Mouse (Mus musculus): Measurements from ENCODE around the gene Gm17324. TPM values are rescaled to one million over a fixed set of nuclear protein-coding genes. Genes with fewer than 3 reads are reported as not detected.
"Not testable (repeated sequence)": the region's sequence is repeated elsewhere in the genome, so short reads cannot be mapped to it uniquely, and the experiment has no call there.

Gene Gm17324
- polyA plus RNA-seq, 1 experiment from 2014 or later = 0.84 TPM

DNA sequence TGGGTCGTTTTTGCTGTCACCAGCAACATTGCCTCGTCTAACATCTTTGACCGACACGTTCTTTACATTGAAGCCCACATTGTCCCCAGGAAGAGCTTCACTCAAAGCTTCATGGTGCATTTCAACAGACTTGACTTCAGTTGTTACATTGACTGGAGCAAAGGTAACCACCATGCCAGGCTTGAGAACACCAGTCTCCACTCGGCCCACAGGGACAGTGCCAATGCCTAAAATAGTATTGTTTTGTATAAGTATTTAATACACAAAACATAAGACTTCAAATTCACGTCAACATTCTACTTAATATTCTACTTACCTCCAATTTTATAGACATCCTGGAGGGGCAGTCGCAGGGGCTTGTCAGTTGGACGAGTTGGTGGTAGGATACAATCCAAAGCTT lies 30.7 kb upstream of the Gm17324 start:
- Histone ChIP-seq H3K36me3 (peaks cover 37% of the 10 kb centered on the region), H3K4me3 (peak overlapping the region; percentile 16; the same call in 1 of the 2 replicates), H3K4me2 (replicated peaks) (peak overlapping the region; percentile 67), H3K4me1 (peaks cover 19% of the 10 kb centered on the region), H3K9ac (peak overlapping the region; percentile 49)
- ATAC-seq (ENCODE audit: low FRiP score); H3K27ac ChIP-seq; H3K9me3 ChIP-seq (replicated peaks); H3K27me3 ChIP-seq: not testable (repeated sequence)
- 33% methylated on average over 8 of the region's 8 CpGs for WGBS

DNA sequence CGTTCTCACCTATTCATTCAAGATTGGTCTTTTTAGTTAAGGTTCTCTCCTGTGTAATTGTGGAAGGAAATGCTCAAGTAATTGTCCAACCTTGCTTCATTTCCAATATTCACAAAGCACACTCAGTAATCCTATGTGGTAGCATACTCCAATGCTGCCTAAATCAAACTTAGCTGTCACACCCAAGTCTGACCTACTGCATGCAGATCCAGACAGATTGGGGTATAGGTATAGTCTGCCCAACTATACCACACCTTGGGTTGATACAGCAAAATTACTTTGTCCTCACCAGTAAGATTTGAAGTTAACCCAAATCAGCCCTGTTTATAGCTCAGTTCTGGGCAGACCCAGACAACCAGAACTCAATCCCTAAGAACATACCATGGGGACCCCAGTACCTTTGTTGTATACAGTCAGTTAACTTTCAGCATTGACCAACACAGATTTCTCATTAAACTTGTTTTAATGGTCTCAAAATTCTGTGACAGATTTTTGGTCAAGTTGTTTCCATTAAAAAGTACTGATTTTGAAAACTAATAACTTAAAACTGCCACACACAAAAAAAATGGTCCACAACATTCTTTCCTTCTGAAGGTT lies 29.5 kb upstream of the Gm17324 start:
- 60% methylated on average over 1 of the region's 1 CpGs for WGBS

DNA sequence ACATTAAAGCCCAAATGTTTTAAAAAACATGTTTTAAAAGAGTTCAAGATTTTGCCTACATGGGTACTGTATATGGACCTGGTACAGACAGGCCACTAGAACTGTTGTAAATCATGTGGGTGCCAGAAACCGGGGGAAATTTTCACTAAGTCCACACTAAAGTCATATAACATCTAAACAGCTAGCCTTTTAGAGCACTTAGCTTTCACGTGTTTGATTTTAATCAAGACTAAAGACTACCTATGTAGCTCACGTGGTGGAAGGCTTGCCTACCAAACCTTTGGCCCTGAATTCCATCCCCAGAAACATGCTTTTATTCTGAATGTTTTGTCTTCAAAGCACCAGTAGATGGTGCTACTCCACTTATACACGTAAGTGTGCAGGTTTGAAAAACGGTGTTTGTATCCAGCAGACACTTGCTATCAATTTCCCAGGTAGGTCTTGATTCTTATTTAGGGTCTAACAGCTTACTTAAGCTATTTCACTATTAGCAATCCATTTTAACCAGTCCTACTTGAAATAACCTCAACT lies 28.5 kb upstream of the Gm17324 start:
- H3K27ac ChIP-seq = 0 out of 2 replicates have a peak overlapping the region, but pooled peaks have one; percentile 2
- peaks cover 9% of the 10 kb centered on the region for H3K4me1 ChIP-seq
- no peak overlapping the region for H3K9ac ChIP-seq
- no peak overlapping the region for H3K4me3 ChIP-seq
- no peaks in the 10 kb centered on the region for H3K9me3 ChIP-seq (replicated peaks)
- no peaks in the 10 kb centered on the region for H3K27me3 ChIP-seq
- ATAC-seq (ENCODE audit: low FRiP score) = no peak
- H3K4me2 ChIP-seq (replicated peaks) = no peak overlapping the region
- H3K36me3 ChIP-seq = peaks cover 48% of the 10 kb centered on the region
- WGBS = 5% methylated on average over 5 of the region's 5 CpGs

More for the DNA sequence above, 29.5 kb upstream of the Gm17324 start:
- Histone ChIP-seq H3K4me1 (peaks cover 17% of the 10 kb centered on the region), H3K36me3 (peaks cover 48% of the 10 kb centered on the region), H3K4me2 (replicated peaks) (0 out of 2 replicates have a peak overlapping the region, but pooled peaks have one; percentile 13)
- not testable (repeated sequence) for H3K4me3 ChIP-seq; H3K9ac ChIP-seq; H3K9me3 ChIP-seq (replicated peaks); H3K27ac ChIP-seq; H3K27me3 ChIP-seq; ATAC-seq (ENCODE audit: low FRiP score)

DNA sequence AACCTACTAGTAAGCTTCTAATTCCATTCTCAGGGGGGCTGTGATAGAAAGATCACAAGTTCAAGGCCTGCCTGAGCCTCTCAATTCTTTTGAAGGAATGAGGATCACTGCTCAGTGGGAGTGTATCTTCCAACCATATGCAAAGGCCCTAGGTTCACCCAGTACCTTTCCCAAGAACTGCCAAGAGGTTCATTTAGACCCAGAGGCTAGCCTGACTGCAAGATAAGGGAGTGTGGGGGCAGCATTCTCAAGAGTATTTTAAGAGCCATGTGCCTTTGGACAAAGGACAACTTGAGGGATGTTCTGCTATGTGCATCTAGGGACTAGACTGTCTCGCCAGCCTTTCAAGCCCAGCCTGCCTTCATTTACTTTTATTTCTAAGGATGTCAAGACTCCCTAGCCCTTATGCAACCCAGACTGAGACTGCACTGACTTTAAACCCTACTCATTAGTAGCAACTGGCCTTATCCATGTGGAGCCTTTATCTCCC lies 28.0 kb upstream of the Gm17324 start:
- no peak for ATAC-seq (ENCODE audit: low FRiP score)
- no peaks in the 10 kb centered on the region for H3K9me3 ChIP-seq (replicated peaks)
- no peak overlapping the region for H3K4me3 ChIP-seq
- 0 out of 2 replicates have a peak overlapping the region, but pooled peaks have one; percentile 2 for H3K27ac ChIP-seq
- H3K4me1 ChIP-seq = peaks cover 9% of the 10 kb centered on the region
- H3K4me2 ChIP-seq (replicated peaks) = no peak overlapping the region
- H3K9ac ChIP-seq = no peak overlapping the region
- peaks cover 48% of the 10 kb centered on the region for H3K36me3 ChIP-seq
- 17% methylated on average over 1 of the region's 1 CpGs for WGBS
- no peaks in the 10 kb centered on the region for H3K27me3 ChIP-seq

DNA sequence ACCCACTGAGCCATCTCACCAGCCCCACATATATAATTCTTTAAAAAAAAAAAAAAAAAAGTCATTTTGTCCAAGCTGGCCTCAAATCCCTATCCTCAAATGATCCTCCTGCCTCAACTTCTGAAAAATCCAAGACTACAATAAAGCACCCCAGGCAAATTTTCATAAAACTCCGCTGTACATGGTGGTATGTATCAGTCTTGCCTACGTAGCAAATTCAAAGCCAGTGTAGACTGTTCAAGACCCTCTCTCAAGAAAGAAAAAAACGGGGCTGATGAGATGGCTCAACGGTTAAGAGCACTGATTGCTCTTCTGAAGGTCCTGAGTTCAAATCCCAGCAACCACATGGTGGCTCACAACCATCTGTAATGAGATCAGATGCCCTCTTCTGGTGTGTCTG lies 27.3 kb upstream of the Gm17324 start:
- Histone ChIP-seq H3K4me1 (peaks cover 9% of the 10 kb centered on the region), H3K9ac (no peak overlapping the region), H3K27ac (no peak overlapping the region), H3K36me3 (peaks cover 48% of the 10 kb centered on the region), H3K4me2 (replicated peaks) (no peak overlapping the region), H3K4me3 (no peak overlapping the region), H3K27me3 (no peaks in the 10 kb centered on the region), H3K9me3 (replicated peaks) (no peaks in the 10 kb centered on the region)
- 91% methylated on average over 4 of the region's 4 CpGs for WGBS
- no peak for ATAC-seq (ENCODE audit: low FRiP score)

DNA sequence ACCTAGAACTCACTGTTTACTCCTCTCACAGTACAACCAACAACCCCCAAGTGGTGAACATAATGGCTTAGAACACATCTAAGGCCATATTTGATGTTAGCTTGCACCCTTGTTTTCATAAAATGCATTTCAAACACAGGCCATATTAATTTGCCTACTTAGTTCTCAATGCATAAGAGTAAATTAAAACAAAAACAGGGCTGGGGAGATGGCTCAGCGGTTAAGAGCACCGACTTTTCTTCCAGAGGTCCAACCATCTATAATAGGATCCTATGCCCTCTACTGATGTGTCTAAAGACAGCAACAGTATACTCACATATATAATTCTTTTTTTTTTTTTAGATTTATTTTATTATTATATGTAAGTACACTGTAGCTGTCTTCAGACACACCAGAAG lies 26.8 kb upstream of the Gm17324 start:
- Histone ChIP-seq H3K27me3 (no peaks in the 10 kb centered on the region), H3K4me1 (peaks cover 9% of the 10 kb centered on the region), H3K36me3 (peaks cover 53% of the 10 kb centered on the region), H3K4me2 (replicated peaks) (no peak overlapping the region), H3K4me3 (no peak overlapping the region), H3K9ac (no peak overlapping the region), H3K27ac (no peak overlapping the region), H3K9me3 (replicated peaks) (no peaks in the 10 kb centered on the region)
- ATAC-seq (ENCODE audit: low FRiP score) = no peak
- WGBS = 93% methylated on average over 2 of the region's 2 CpGs

DNA sequence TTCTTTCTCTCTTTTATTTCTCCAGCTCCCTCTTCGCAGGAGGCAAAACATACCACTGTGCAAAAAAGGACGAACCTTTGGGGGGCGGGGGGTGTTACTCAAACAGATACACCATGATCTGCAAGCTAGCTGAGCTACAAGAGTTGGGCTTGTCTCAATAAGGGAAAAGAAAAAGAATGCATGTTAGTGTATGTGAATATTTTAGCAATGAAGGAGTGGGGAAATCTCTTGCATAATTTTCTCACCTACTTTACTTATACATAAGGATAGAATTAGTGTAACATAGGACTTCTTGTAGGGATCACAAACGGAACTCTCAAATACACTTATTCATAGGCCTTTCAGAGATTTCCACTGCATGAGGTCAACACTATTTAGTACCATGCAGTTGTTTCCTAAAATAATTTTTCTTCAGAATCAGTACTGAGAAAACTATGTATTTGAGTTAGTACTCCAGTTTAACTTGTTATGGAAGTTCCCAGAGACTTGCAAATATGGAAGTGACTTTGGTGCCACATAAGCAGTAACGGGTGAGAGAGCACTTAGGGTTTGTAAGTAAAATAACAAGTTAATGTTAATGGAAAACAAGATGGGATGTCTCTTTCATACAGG lies 26.3 kb upstream of the Gm17324 start:
- no peak for ATAC-seq (ENCODE audit: low FRiP score)
- Histone ChIP-seq H3K4me3 (no peak overlapping the region), H3K27me3 (no peaks in the 10 kb centered on the region), H3K4me1 (peaks cover 9% of the 10 kb centered on the region), H3K9ac (no peak overlapping the region), H3K36me3 (peaks cover 56% of the 10 kb centered on the region), H3K4me2 (replicated peaks) (no peak overlapping the region), H3K9me3 (replicated peaks) (no peaks in the 10 kb centered on the region), H3K27ac (no peak overlapping the region)
- 83% methylated on average over 5 of the region's 5 CpGs for WGBS

GRCm38 (mm10) chr9:78474270-78474669 lies 25.7 kb upstream of the Gm17324 start:
- Histone ChIP-seq H3K9me3 (replicated peaks) (no peaks in the 10 kb centered on the region), H3K36me3 (peaks cover 54% of the 10 kb centered on the region), H3K4me1 (peaks cover 5% of the 10 kb centered on the region), H3K27ac (no peak overlapping the region), H3K27me3 (no peaks in the 10 kb centered on the region), H3K4me3 (no peak overlapping the region), H3K9ac (no peak overlapping the region), H3K4me2 (replicated peaks) (no peak overlapping the region)
- 78% methylated on average over 2 of the region's 2 CpGs for WGBS
- ATAC-seq (ENCODE audit: low FRiP score) = no peak

- Histone ChIP-seq H3K36me3 (peaks cover 55% of the 10 kb centered on the region), H3K27ac (no peak overlapping the region), H3K9me3 (replicated peaks) (no peaks in the 10 kb centered on the region), H3K27me3 (no peaks in the 10 kb centered on the region), H3K4me1 (no peaks in the 10 kb centered on the region; the same call in 1 of the 2 replicates), H3K9ac (no peak overlapping the region), H3K4me2 (replicated peaks) (no peak overlapping the region), H3K4me3 (no peak overlapping the region)
- WGBS = 83% methylated on average over 8 of the region's 8 CpGs
- no peak for ATAC-seq (ENCODE audit: low FRiP score)
These were observed 25.0 kb upstream of the Gm17324 start for GRCm38 (mm10) chr9:78473588-78473987.

DNA sequence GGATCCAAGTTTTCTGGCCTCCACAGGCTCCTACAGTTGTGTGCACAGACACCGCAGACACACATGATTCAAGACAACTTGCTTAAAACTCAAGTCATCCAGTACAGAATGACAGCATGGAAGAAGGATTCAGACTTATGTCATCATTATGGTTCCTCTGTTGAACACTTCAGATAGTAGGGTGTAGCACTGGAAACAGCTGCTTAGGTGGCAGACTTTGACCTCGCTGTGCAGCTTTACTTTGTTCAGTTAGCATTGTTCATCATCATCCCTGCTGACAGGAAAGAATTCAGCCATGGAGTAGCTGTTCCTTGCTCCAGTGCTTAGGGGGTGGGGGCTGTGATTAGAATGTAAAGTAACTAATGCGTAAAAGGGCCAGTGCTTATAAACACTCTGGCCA lies 17.1 kb upstream of the Gm17324 start:
- Histone ChIP-seq H3K9me3 (replicated peaks) (no peaks in the 10 kb centered on the region), H3K36me3 (peaks cover 73% of the 10 kb centered on the region), H3K27ac (no peak overlapping the region), H3K9ac (no peak overlapping the region), H3K4me3 (no peak overlapping the region), H3K27me3 (no peaks in the 10 kb centered on the region), H3K4me2 (replicated peaks) (no peak overlapping the region), H3K4me1 (no peaks in the 10 kb centered on the region)
- WGBS = 93% methylated on average over 3 of the region's 3 CpGs
- ATAC-seq (ENCODE audit: low FRiP score) = no peak

DNA sequence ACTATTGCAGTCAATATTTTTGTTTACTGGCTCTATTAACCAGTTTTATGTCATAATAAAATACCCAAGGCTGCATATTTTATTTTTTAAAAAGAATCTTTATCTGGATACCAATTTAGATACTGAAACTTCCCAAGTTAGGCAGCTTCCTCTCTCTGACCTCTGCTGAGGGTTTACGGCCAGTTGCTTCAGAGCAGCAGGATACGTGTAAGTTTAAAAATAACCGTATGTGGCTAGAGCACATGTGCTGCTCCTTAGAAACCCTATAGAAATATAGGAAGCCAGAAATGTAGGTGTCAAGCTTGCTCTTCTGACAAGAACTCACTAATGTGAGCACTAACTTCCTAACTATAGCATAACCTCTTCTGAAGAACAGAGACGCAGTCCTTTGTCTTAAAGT lies 14.8 kb upstream of the Gm17324 start:
- 93% methylated on average over 4 of the region's 4 CpGs for WGBS
- ATAC-seq (ENCODE audit: low FRiP score) = no peak
- peaks cover 70% of the 10 kb centered on the region for H3K36me3 ChIP-seq

GRCm38 (mm10) chr9:78457026-78457425 lies 8.4 kb upstream of the Gm17324 start:
- Histone ChIP-seq H3K27ac (no peak overlapping the region), H3K9me3 (replicated peaks) (no peaks in the 10 kb centered on the region), H3K9ac (no peak overlapping the region), H3K4me1 (no peaks in the 10 kb centered on the region), H3K4me2 (replicated peaks) (no peak overlapping the region), H3K27me3 (no peaks in the 10 kb centered on the region), H3K36me3 (peaks cover 60% of the 10 kb centered on the region), H3K4me3 (no peak overlapping the region)
- ATAC-seq (ENCODE audit: low FRiP score) = no peak
- 91% methylated on average over 8 of the region's 8 CpGs for WGBS

More for the DNA sequence above, 14.8 kb upstream of the Gm17324 start:
- Histone ChIP-seq H3K4me3 (no peak overlapping the region), H3K9me3 (replicated peaks) (no peaks in the 10 kb centered on the region), H3K27me3 (no peaks in the 10 kb centered on the region), H3K27ac (no peak overlapping the region), H3K4me2 (replicated peaks) (no peak overlapping the region), H3K9ac (no peak overlapping the region), H3K4me1 (no peaks in the 10 kb centered on the region)

All from hindbrain, embryonic 12.5 days (tissue).